Mouse (Mus musculus) heart, postnatal 25 days (tissue): ENCODE results near the gene Hexdc. TPM values are rescaled to one million over a fixed set of nuclear protein-coding genes. Genes with fewer than 3 reads are reported as not detected.

ENCODE experiments used
- DNase-seq: peaks from one replicate; pipeline ENCODE4 v3.0.0; 2022; ENCODE audit warnings: low spot score
- intact Hi-C: fragments of 180-260 bp; cut with DNase I; formaldehyde crosslinking; loops from one replicate; pipeline ENCODE4 v1.15.1; 2025
- total RNA-seq, 2 experiments: library from RNA; stranded (reverse); gene quantifications; 2 replicates each; pipeline ENCODE4 v1.2.3; 2021

Gene Hexdc
- total RNA-seq, 2 experiments from 2014 or later: 10.2 to 11.0 TPM

GRCm38 (mm10) chr11:121221321-121222010, 17.2 kb downstream of the Hexdc start:
- intact Hi-C loops: no loop called here
- DNase-seq: no peak

- intact Hi-C loops: loop anchor here (2.0 kb wide), 1 partner anchor 24 kb away; the partner anchor contains the start of genes Hexdc and Ogfod3
Measured at GRCm38 (mm10) chr11:121228129-121229017, 24.1 kb downstream of the Hexdc start.

GRCm38 (mm10) chr11:121229018-121229439, 24.8 kb downstream of the Hexdc start, which contains the start of gene Cybc1:
TSS of gene Cybc1 (minus strand) at chr11:121229322.
- intact Hi-C loops: loop anchor here (2.0 kb wide), 1 partner anchor 24 kb away; the partner anchor contains the start of genes Hexdc and Ogfod3
- DNase-seq: peak; percentile 70

More at GRCm38 (mm10) chr11:121228129-121229017, 24.1 kb downstream of the Hexdc start:
- no peak for DNase-seq

- intact Hi-C loops: loop anchor here (5.0 kb wide), 1 partner anchor 121 kb away; the partner anchor contains the start of gene Wdr45b
- DNase-seq: no peak
Measured at GRCm38 (mm10) chr11:121231191-121231590, 27.0 kb downstream of the Hexdc start.

GRCm38 (mm10) chr11:121231628-121232291, 27.5 kb downstream of the Hexdc start:
- peak; percentile 28 for DNase-seq
- intact Hi-C loops: loop anchor here (5.0 kb wide), 1 partner anchor 121 kb away; the partner anchor contains the start of gene Wdr45b

- intact Hi-C loops: loop anchor here (5.0 kb wide), 1 partner anchor 120 kb away; the partner anchor contains the start of gene Wdr45b
- DNase-seq: no peak
Measured at GRCm38 (mm10) chr11:121232706-121233105, 28.5 kb downstream of the Hexdc start.

- DNase-seq: no peak
- intact Hi-C loops: no loop called here
Measured at GRCm38 (mm10) chr11:121235475-121236238, 31.4 kb downstream of the Hexdc start.

GRCm38 (mm10) chr11:121236564-121237344, 32.5 kb downstream of the Hexdc start, which contains the start of gene Narf:
TSS of gene Narf (plus strand) at chr11:121237253.
- DNase-seq: peak; percentile 99
- intact Hi-C loops: no loop called here

GRCm38 (mm10) chr11:121237345-121238128, 33.3 kb downstream of the Hexdc start:
- intact Hi-C loops: no loop called here
- no peak for DNase-seq

- DNase-seq: no peak
- intact Hi-C loops: loop anchor here (2.0 kb wide), 1 partner anchor 19 kb away; the partner anchor contains the start of gene Foxk2
Measured at GRCm38 (mm10) chr11:121239669-121240068, 35.4 kb downstream of the Hexdc start.

GRCm38 (mm10) chr11:121250196-121250595, 46.0 kb downstream of the Hexdc start:
- intact Hi-C loops: no loop called here
- no peak for DNase-seq

- intact Hi-C loops: loop anchor here (2.0 kb wide), 1 partner anchor 19 kb away; no protein-coding TSS in a partner anchor
- DNase-seq: peak; percentile 85
Measured at GRCm38 (mm10) chr11:121259160-121260100, 55.2 kb downstream of the Hexdc start, which contains the start of gene Foxk2. TSS of gene Foxk2 (plus strand) at chr11:121259990.

- intact Hi-C loops: no loop called here
- DNase-seq: peak; percentile 6
Measured at GRCm38 (mm10) chr11:121260211-121260906, 56.1 kb downstream of the Hexdc start.

GRCm38 (mm10) chr11:121261074-121261473, 56.8 kb downstream of the Hexdc start:
- intact Hi-C loops: no loop called here
- DNase-seq: no peak
